Mouse (Mus musculus): ENCODE data around the gene Wnk4.
"Not testable (repeated sequence)": the region's sequence is repeated elsewhere in the genome, so short reads cannot be mapped to it uniquely, and the experiment has no call there.

The Wnk4 gene

GRCm38 (mm10) chr11:101315665-101316500 is 55.5 kb downstream of the Wnk4 start, which contains the start of gene Psme3:
Gene Psme3, plus strand, starts transcription at chr11:101316213.
- DNase-seq (ENCODE audit: low spot score in 2 of 2): peak; percentile 93 to 95

- DNase-seq (ENCODE audit: low spot score in 2 of 2): no peak
Observed at GRCm38 (mm10) chr11:101316501-101316917, 56.1 kb downstream of the Wnk4 start.

GRCm38 (mm10) chr11:101323609-101324008 is 63.2 kb downstream of the Wnk4 start:
- peak in 1 of 2 experiments; percentile 63 for DNase-seq (ENCODE audit: low spot score in 2 of 2)

- no peak for DNase-seq (ENCODE audit: low spot score in 2 of 2)
Observed at GRCm38 (mm10) chr11:101324763-101325162, 64.4 kb downstream of the Wnk4 start, which contains the start of gene Aoc2. Gene Aoc2, plus strand, starts transcription at chr11:101325063.

GRCm38 (mm10) chr11:101325201-101325600 is 64.8 kb downstream of the Wnk4 start:
- not testable (repeated sequence) for DNase-seq (ENCODE audit: low spot score in 2 of 2)

GRCm38 (mm10) chr11:101326147-101326546 is 65.8 kb downstream of the Wnk4 start:
- DNase-seq (ENCODE audit: low spot score in 2 of 2): no peak

Data from heart, adult 9 months (tissue).